Mouse (Mus musculus) heart, adult 2 months (tissue): ENCODE results near the gene Ppp2r3d. TPM values are rescaled to one million over a fixed set of nuclear protein-coding genes. Genes with fewer than 3 reads are reported as not detected.

Source experiments
- DNase-seq, 2 experiments: peaks; one replicate each; pipeline ENCODE4 v3.0.0; 2021
- H3K27ac ChIP-seq: fragments of 200-600 bp; 2 replicates; pipeline ENCODE4 v1.8.1; 2022
- H3K27me3 ChIP-seq: fragments of 200-500 bp; 2 replicates; pipeline ENCODE4 v1.6.1; 2012; ENCODE audit warnings: mild to moderate bottlenecking, low read length, inconsistent platforms, mixed read lengths; ENCODE audit not compliant: control insufficient read depth, insufficient read depth
- H3K36me3 ChIP-seq: fragments of 200-500 bp; 2 replicates; pipeline ENCODE4 v1.6.1; 2012; ENCODE audit warnings: low read length, inconsistent platforms; ENCODE audit not compliant: control insufficient read depth, insufficient read depth
- H3K4me1 ChIP-seq: fragments of 200-500 bp; 2 replicates; pipeline ENCODE4 v1.6.1; 2011; ENCODE audit warnings: low read length; ENCODE audit not compliant: control insufficient read depth, insufficient read depth
- H3K4me3 ChIP-seq: fragments of 200-600 bp; 2 replicates; pipeline ENCODE4 v1.8.1; 2022
- H3K79me2 ChIP-seq: fragments of 200-500 bp; replicated peaks from 2 replicates; pipeline ENCODE4 v1.6.1; 2012; ENCODE audit warnings: mild to moderate bottlenecking, inconsistent platforms, low read length, moderate library complexity, mixed read lengths; ENCODE audit not compliant: control insufficient read depth, insufficient read depth
- H3K9ac ChIP-seq: fragments of 200-500 bp; 2 replicates; pipeline ENCODE4 v1.6.1; 2012; ENCODE audit warnings: low read depth, mild to moderate bottlenecking, control low read depth, inconsistent platforms, low read length, mixed read lengths
- CTCF ChIP-seq: fragments of 200-600 bp; IDR thresholded peaks from 2 replicates; pipeline ENCODE4 v1.8.1; 2022; ENCODE audit warnings: antibody characterized with exemption, mild to moderate bottlenecking, moderate library complexity
- EP300 ChIP-seq: fragments of 200-500 bp; IDR thresholded peaks from 2 replicates; pipeline ENCODE4 v1.6.1; 2011; ENCODE audit warnings: low read depth, low read length, control low read depth; ENCODE audit not compliant: insufficient read depth
- POLR2A ChIP-seq: fragments of 200-500 bp; IDR thresholded peaks from 2 replicates; pipeline ENCODE4 v1.6.1; 2011; ENCODE audit warnings: mild to moderate bottlenecking, low read depth, low read length, control low read depth; ENCODE audit not compliant: insufficient read depth
- WGBS: fragments of 180-500 bp; shearing (Covaris S2); methylation state at CpG from one replicate; pipeline ENCODE4 v1.1.7; 2018; 5-methylcytosine and 5-hydroxymethylcytosine counted together
- intact Hi-C: fragments of 180-260 bp; cut with DNase I; formaldehyde crosslinking; loops from one replicate; pipeline ENCODE4 v1.15.1; 2025
- polyA plus RNA-seq: library from polyadenylated mRNA; depleted of rRNA; stranded (reverse); fragments of >200 nt; gene quantifications from 2 replicates; pipeline ENCODE4 v1.2.3, GENCODE M21; 2012
- total RNA-seq, 2 experiments: library from RNA; stranded (reverse); gene quantifications; 2 replicates each; pipeline ENCODE4 v1.2.3; 2021

Gene Ppp2r3d
- total and polyA plus RNA-seq, 3 experiments = 78.8 to 142 (median 90.7) TPM

DNA sequence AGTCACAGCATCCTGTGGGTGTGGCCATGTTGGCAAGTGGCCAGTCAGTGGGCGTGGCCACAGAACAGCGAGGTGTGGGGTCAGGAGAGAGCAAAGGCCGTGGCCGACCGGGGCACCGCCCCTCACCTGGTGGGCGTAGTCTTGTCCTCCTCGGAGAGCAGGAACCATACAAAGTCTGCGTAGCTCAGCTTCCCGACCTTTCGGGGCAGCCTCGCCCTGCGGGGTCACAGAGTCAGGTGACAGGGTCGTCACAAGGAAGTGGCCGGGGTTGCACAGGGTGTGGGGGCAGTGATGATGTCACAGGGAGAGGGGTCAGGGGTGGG is 34.2 kb downstream of the Ppp2r3d start:
- H3K79me2 ChIP-seq = no peaks in the 10 kb centered on the region
- DNase-seq = peak; percentile 7 to 23
- intact Hi-C loops = no loop called here
- TF ChIP-seq CTCF = no peak
- TF ChIP-seq POLR2A = no peak
- TF ChIP-seq EP300 = no peak
- H3K36me3 ChIP-seq = no peaks in the 10 kb centered on the region
- no peaks in the 10 kb centered on the region for H3K27me3 ChIP-seq
- no peak overlapping the region for H3K27ac ChIP-seq
- H3K9ac ChIP-seq = no peak overlapping the region
- H3K4me3 ChIP-seq = no peak overlapping the region
- H3K4me1 ChIP-seq = no peaks in the 10 kb centered on the region
- 98% methylated on average over 15 of the region's 15 CpGs for WGBS

DNA sequence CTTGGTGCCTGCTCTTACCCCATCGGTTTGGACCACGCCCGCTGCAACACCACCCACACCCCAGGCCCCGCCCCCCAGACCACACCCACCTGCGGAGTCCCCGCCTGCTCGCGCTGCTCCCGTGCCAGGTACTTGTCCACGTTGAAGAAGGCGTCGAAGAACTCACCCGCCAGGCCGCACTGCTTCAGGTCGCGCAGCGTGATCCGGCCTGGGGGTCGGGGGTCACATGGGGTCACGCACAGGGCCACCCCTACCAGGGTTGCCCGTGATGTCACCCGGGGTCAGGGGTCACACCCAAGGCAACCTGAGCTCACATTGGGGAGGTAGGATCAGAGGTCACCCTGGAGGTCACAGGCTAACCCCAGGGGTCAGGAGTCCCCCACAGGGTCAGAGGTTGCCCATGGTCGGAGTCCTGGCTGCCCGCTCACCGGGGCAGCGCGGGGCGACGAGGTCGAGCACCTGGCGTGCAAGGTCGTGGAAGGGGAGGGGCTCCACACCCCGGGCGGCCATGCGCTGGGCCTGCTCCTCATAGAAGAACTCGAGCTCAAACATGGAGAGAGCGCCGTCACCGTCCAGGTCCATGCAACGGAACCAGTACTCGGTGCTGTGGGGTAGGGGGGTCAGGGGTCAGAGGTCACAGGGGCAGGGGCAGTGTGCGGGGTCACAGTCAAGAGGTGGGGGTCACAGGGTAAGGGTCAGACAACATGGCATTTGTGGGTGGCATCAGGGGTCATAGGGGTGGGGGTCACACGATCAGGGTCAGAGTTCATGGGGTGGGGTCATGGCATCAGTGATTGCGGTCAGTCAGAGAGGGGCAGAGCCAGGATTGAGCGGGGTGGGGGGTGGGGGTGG is 34.8 kb downstream of the Ppp2r3d start:
- intact Hi-C loops = no loop called here

DNA sequence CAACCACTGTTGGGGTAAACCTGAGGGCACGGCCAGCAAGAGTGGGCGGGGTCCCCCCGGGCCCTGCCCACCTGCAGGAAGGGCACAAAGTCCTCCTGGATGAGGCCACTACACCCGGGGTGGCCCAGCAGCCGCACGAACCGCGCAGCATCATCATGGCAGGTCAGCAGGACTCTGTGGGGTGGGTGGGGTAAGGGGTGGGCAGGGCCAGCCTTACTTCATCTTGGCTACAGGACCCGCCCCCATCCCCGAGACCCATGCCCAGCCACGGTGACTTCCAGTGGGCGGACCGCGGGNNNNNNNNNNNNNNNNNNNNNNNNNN is 36.0 kb downstream of the Ppp2r3d start:
- intact Hi-C loops = no loop called here
- no peak overlapping the region for H3K27ac ChIP-seq
- no peaks in the 10 kb centered on the region for H3K36me3 ChIP-seq
- H3K4me1 ChIP-seq = no peaks in the 10 kb centered on the region
- TF ChIP-seq EP300 (no peak), CTCF (no peak)
- no peaks in the 10 kb centered on the region for H3K79me2 ChIP-seq
- DNase-seq = peak in 1 of 2 experiments; percentile 33
- H3K27me3 ChIP-seq = no peaks in the 10 kb centered on the region
- WGBS = 63% methylated on average over 14 of the region's 14 CpGs
- no peak overlapping the region for H3K4me3 ChIP-seq
- no peak overlapping the region for H3K9ac ChIP-seq

More for the DNA sequence above, 34.8 kb downstream of the Ppp2r3d start:
- 98% methylated on average over 45 of the region's 45 CpGs for WGBS
- H3K9ac ChIP-seq = no peak overlapping the region
- H3K36me3 ChIP-seq = no peaks in the 10 kb centered on the region
- no peak for TF ChIP-seq POLR2A
- TF ChIP-seq EP300 = no peak
- no peak for TF ChIP-seq CTCF
- no peak overlapping the region for H3K4me3 ChIP-seq
- H3K79me2 ChIP-seq = no peaks in the 10 kb centered on the region
- no peak overlapping the region for H3K27ac ChIP-seq
- H3K4me1 ChIP-seq = no peaks in the 10 kb centered on the region
- DNase-seq = peak; percentile 14 to 20
- no peaks in the 10 kb centered on the region for H3K27me3 ChIP-seq

DNA sequence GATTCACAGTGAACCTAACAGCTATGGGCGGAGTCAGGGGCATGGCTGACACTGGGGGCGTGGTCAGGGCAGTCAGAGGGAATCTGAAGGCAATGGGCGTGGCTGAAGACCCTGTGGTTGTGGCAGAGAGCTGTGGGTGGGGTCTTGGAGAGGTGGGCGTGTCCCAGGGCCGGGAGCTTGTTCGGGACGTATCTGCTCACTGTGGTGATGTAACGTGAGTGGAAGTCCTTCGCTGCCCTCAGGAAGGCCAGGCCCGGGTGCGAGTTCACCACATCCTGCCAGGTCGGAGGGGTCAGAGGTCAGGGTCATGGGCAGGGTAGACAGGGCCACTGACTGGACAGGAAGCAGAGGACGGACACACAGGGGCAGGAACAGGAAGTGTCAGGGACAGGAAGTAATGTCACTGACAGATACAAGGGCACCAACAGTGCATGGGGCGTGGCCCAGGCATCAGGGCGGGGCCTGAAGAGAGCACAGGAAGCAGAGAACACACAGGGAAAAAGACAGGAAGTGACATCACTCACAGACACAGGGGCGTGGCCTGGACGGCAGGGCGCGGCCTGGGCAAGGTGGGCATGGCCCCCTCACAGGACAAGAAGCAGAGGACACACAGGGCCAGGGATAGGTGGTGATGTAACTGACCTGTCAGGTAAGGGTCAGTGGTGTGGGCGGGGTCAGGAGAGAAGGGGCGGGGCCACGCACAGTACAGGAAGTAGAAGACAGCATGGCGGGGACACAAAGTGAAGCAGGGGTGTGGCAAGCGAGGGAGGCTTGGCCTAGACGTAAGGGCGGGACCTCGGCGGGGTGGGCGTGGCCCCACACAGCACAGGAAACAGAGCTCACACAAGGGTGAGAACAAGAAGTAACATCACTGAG is 36.6 kb downstream of the Ppp2r3d start:
- no peaks in the 10 kb centered on the region for H3K4me1 ChIP-seq
- H3K27me3 ChIP-seq = no peaks in the 10 kb centered on the region
- H3K27ac ChIP-seq = no peak overlapping the region
- H3K4me3 ChIP-seq = no peak overlapping the region
- DNase-seq = peak; percentile 30 to 33
- WGBS = 90% methylated on average over 29 of the region's 29 CpGs
- H3K36me3 ChIP-seq = no peaks in the 10 kb centered on the region
- intact Hi-C loops = no loop called here
- H3K9ac ChIP-seq = no peak overlapping the region
- H3K79me2 ChIP-seq = no peaks in the 10 kb centered on the region
- no peak for TF ChIP-seq CTCF
- no peak for TF ChIP-seq POLR2A
- no peak for TF ChIP-seq EP300

DNA sequence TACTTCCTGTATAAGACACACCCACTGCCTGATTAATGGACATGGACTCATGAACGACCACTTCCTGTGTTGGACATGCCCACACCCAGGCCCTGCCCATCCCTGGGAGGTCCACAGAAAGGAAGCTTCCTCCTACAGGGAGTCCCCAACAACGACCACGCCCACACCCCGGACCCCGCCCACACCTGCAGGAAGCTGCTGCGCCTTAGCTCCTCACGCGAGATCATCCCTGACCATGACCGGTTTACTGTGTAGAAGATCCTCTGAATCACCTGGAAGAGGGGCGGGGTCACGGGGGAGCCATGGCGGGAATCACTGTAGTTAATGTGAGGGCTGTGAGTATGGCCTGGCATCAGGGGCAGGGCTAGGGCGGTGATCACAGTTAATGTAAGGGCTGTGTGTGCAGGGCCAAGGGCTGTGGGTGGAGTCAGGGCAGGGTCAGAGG is 37.3 kb downstream of the Ppp2r3d start:
- Histone ChIP-seq H3K27me3 (no peaks in the 10 kb centered on the region), H3K4me1 (no peaks in the 10 kb centered on the region), H3K9ac (no peak overlapping the region), H3K27ac (no peak overlapping the region), H3K4me3 (no peak overlapping the region), H3K36me3 (no peaks in the 10 kb centered on the region), H3K79me2 (no peaks in the 10 kb centered on the region)
- intact Hi-C loops = no loop called here
- WGBS = 89% methylated on average over 13 of the region's 13 CpGs
- peak in 1 of 2 experiments; percentile 19 for DNase-seq
- TF ChIP-seq POLR2A = no peak
- no peak for TF ChIP-seq CTCF
- TF ChIP-seq EP300 = no peak
